Mouse (Mus musculus) common myeloid progenitor, adult 5-6 weeks (primary cell): ENCODE measurements around the gene Tssk4. TPM values are rescaled to one million over a fixed set of nuclear protein-coding genes. Genes with fewer than 3 reads are reported as not detected.

Experiments used
- ATAC-seq: replicated peaks from 2 replicates; pipeline ENCODE4 v1.8.0; 2016; ENCODE audit warnings: low read depth, mild to moderate bottlenecking, moderate TSS enrichment, inconsistent platforms; ENCODE audit not compliant: poor library complexity, severe bottlenecking
- total RNA-seq: library from RNA; stranded (forward); fragments of 200-1000, 187-1606 nt; gene quantifications from 2 replicates; pipeline ENCODE4 v1.2.3, GENCODE M21; 2017

The Tssk4 gene
- total RNA-seq, 1 experiment from 2014 or later, result 0.27 TPM

GRCm38 (mm10) chr14:55641291-55641690 lies 8.7 kb upstream of the Tssk4 start:
- ATAC-seq, result no peak

GRCm38 (mm10) chr14:55642679-55643059 lies 7.3 kb upstream of the Tssk4 start:
- no peak for ATAC-seq

GRCm38 (mm10) chr14:55643060-55643907 lies 6.7 kb upstream of the Tssk4 start, which contains the start of gene Tm9sf1:
TSS of gene Tm9sf1 (minus strand) at chr14:55643806.
- ATAC-seq, result peak; percentile 75

GRCm38 (mm10) chr14:55644261-55644888 lies 5.6 kb upstream of the Tssk4 start:
- ATAC-seq, result peak; percentile 10; the same call in 1 of the 2 replicates

GRCm38 (mm10) chr14:55651528-55651927 lies 1.5 kb downstream of the Tssk4 start:
- ATAC-seq, result no peak

GRCm38 (mm10) chr14:55656935-55657334 lies 7.0 kb downstream of the Tssk4 start:
- ATAC-seq, result no peak

GRCm38 (mm10) chr14:55658011-55658410 lies 8.0 kb downstream of the Tssk4 start:
- no peak for ATAC-seq

- ATAC-seq, result peak; percentile 97
These were observed 10.1 kb downstream of the Tssk4 start, which contains the start of gene Mdp1 for GRCm38 (mm10) chr14:55659960-55660573. TSS of gene Mdp1 (minus strand) at chr14:55660508.

- peak; percentile 13; the same call in 1 of the 2 replicates for ATAC-seq
These were observed 10.7 kb downstream of the Tssk4 start for GRCm38 (mm10) chr14:55660636-55661035.

- peak; percentile 12; the same call in 1 of the 2 replicates for ATAC-seq
These were observed 21.5 kb downstream of the Tssk4 start for GRCm38 (mm10) chr14:55671486-55671832.

- ATAC-seq, result peak; percentile 99
These were observed 22.1 kb downstream of the Tssk4 start, which contains the start of the genes Gmpr2 and Nedd8 for GRCm38 (mm10) chr14:55671833-55672740. TSS of gene Gmpr2 (plus strand) at chr14:55671941. TSS of gene Nedd8 (minus strand) at chr14:55672124.

GRCm38 (mm10) chr14:55672741-55673060 lies 22.7 kb downstream of the Tssk4 start:
- ATAC-seq, result no peak

- no peak for ATAC-seq
These were observed 27.6 kb downstream of the Tssk4 start for GRCm38 (mm10) chr14:55677615-55678014.

- ATAC-seq, result peak; percentile 94
These were observed 31.5 kb downstream of the Tssk4 start, which contains the start of gene Tinf2 for GRCm38 (mm10) chr14:55681160-55682117. TSS of gene Tinf2 (minus strand) at chr14:55681820.

GRCm38 (mm10) chr14:55682118-55682493 lies 32.1 kb downstream of the Tssk4 start:
- ATAC-seq, result no peak

- no peak for ATAC-seq
These were observed 39.4 kb downstream of the Tssk4 start for GRCm38 (mm10) chr14:55689433-55689832.

- ATAC-seq, result peak; percentile 63
These were observed 47.2 kb downstream of the Tssk4 start for GRCm38 (mm10) chr14:55697226-55697625.

- no peak for ATAC-seq
These were observed 51.1 kb downstream of the Tssk4 start for GRCm38 (mm10) chr14:55701131-55701530.
